Mouse (Mus musculus): Measurements from ENCODE around the gene Dgkq.

The Dgkq gene

GRCm38 (mm10) chr5:108629634-108630483 is 39.6 kb downstream of the Dgkq start, which contains the start of the genes Gak and Tmem175:
Gene Gak (minus strand): TSS chr5:108629755.
Gene Tmem175 (plus strand): TSS chr5:108629770.
- in situ Hi-C loops (cut with MboI; ENCODE audit: unreplicated experiment in 2 of 2): no loop called here

GRCm38 (mm10) chr5:108628891-108629633 is 40.4 kb downstream of the Dgkq start:
- in situ Hi-C loops (cut with MboI; ENCODE audit: unreplicated experiment in 2 of 2): no loop called here

GRCm38 (mm10) chr5:108626050-108626660 is 43.3 kb downstream of the Dgkq start:
- in situ Hi-C loops (cut with MboI; ENCODE audit: unreplicated experiment in 2 of 2): no loop called here

GRCm38 (mm10) chr5:108621870-108622269 is 47.6 kb downstream of the Dgkq start:
- in situ Hi-C loops (cut with MboI; ENCODE audit: unreplicated experiment in 2 of 2): no loop called here

GRCm38 (mm10) chr5:108610426-108610825 is 59.0 kb downstream of the Dgkq start:
- in situ Hi-C loops (cut with MboI; ENCODE audit: unreplicated experiment in 2 of 2): no loop called here

- in situ Hi-C loops (cut with MboI; ENCODE audit: unreplicated experiment in 2 of 2): no loop called here
These were observed 66.9 kb downstream of the Dgkq start for GRCm38 (mm10) chr5:108602537-108602936.

GRCm38 (mm10) chr5:108599923-108600322 is 69.5 kb downstream of the Dgkq start:
- in situ Hi-C loops (cut with MboI; ENCODE audit: unreplicated experiment in 2 of 2): no loop called here
